Mouse (Mus musculus): Measurements from ENCODE around the gene Gabra4.

Gene Gabra4

DNA sequence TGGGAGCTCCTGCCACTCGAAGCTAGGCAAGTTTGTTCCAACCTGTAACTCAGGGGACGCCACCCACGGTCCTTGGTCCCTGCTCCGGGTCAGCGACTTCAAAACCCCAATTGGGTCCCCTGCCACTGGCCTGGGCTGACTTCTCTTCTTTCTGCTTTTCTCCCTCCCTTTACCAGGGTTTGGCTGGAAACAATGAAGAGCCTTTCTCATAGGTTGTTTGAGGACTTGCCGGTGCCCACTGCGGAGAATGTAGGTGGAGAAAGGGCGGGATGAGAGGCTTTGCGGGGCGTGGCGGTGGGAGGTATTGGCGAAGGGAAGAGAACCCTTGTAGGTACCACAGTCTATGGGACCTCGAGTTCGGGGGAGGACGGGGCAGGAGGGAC is at the start of gene Gabra4:
Gene Gabra4, minus strand, starts transcription at position 194 of the 383 bp plus-strand sequence.
- in situ Hi-C loops (cut with MboI, MseI) = loop anchor here (10.0 kb wide), 1 partner anchor 1853 kb away; no protein-coding TSS in a partner anchor

DNA sequence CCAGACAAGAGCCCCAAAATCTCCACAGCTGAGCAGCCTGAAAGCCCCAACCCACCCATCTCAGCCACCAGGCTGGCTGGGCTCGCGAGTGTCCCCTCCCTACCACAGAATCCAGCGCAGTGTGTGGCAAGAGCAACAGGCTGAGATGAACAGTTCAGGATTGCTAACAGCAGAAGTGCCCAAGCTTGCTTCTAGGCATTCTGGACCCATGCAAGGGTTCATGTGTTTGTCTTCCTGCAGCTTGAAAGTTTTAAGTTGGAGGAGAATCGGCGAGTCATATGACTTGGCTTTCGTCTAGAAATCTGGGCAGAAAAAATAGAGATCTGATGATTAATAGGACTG is 43.1 kb upstream of the Gabra4 start:
- in situ Hi-C loops (cut with MboI, MseI) = no loop called here

DNA sequence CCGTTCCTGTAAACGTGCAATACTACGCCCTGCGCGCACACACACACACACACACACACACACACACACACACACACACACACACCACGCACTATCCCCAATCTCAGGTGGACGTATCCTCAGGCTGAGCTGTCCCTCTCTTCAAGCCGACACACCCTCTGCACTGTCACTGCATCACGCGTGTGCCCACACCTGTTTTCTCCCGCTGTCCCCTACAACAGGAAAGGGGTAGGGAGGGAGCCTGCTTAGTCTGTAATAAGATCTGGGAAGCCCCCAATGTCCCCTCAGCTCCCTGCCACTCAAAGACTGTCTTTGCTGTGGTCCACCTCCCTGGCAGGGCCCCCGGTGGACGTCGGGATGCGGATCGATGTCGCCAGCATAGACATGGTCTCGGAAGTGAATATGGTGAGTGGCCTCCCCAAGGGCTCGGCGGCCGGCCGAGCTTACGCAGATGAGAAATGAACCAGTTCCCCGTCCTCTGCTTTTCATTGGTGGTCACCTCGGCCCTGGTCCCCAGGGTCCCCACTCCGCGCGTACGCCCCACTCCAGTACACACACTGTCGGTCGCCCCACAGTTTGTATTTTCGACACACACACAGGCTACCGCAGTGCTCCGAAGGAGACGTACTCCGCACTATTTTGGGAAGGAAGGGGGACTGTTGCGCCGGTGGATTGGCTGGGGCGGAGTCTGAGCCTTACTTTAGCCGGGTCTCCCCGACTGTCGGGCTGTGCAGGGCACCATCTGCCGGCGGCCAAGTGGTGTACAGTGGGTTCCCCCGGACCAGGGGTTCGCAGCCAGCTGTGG is 42.6 kb upstream of the Gabra4 start:
- in situ Hi-C loops (cut with MboI, MseI) = no loop called here

DNA sequence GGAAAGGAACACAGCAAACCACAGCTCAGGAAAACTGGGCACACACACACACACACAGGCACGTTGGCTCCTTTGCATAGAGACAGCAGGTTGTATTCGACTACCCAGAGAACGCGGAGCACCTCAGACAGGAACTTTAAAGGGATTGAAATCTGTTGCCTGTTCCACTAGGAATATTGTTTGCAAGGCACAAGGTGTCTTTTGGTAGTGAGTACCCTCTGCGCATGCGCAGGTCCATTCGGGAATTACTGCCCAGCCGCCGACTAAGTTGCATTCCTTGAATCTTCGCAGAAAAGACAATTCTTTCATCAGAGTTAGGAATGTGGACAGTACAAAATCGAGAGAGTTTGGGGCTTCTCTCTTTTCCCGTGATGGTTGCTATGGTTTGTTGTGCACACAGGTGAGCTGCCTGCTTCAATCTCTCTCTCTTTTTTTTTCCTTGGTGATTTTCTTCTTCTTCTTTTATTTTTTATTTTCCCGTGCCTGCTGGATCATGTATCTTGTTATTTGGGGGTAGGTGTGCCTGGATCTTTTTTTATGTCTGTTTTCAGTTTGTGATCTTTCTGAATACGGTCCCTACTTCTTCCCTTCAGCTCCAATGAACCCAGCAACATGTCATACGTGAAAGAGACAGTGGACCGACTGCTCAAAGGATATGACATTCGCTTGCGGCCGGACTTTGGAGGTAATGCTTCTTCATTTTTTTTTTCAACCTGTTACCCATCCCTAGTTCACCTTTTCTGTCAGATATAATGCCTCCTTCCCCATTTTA is 41.8 kb upstream of the Gabra4 start:
- in situ Hi-C loops (cut with MboI, MseI) = no loop called here

DNA sequence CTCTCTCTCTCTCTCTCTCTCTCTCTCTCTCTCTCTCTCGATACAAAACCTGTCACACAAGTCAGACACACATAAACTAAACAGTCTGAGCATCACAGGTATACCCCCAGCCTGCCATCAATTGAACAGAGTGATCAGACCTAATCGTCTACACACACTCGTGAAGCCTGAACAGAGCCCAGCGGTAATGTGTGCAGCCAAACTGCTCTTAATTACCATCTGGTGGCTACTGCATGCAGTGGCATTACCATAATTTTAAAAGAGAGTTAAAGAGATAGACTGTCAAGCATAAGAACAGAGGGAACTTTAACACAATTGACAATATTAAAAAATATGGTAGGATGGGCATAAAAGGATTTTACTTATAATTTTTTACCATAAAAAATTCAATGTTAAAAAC is 7.5 kb upstream of the Gabra4 start:
- in situ Hi-C loops (cut with MboI, MseI) = no loop called here

DNA sequence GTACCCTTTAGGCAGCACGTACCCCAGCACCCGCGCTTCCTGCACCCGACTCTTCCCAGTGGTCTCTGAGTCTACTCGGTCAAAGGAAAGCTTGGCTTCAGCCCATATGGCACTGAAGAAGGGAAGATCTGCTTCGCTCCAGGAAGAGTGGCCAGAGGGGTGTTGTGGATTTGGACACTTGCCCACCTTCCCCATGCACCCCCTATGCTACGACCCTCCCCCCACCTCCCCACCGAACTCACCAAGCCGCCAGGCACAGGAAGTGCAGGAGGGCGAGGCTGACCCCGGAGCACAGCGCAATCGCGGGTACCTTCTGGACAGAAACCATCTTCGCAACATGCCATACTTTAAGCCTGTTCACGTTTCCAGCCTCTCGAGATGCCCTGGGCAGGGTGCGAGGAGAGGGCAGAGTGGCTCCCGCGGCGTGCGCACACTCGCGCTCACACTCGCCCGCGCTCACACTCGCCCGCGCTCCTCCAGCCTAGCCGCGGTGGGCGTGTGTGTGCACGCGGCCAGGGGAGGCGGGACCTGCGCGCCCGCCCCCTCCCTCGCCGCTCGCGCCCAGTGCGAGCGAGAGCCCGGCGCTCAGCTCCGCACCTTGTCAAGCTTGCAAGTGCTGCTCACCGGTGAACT is 510 bp downstream of the Gabra4 start, which contains the start of gene Gabrb1:
Gene Gabrb1, plus strand, starts transcription at position 632 of the 633 bp plus-strand sequence.
- in situ Hi-C loops (cut with MboI, MseI) = loop anchor here (10.0 kb wide), 1 partner anchor 1853 kb away; no protein-coding TSS in a partner anchor

DNA sequence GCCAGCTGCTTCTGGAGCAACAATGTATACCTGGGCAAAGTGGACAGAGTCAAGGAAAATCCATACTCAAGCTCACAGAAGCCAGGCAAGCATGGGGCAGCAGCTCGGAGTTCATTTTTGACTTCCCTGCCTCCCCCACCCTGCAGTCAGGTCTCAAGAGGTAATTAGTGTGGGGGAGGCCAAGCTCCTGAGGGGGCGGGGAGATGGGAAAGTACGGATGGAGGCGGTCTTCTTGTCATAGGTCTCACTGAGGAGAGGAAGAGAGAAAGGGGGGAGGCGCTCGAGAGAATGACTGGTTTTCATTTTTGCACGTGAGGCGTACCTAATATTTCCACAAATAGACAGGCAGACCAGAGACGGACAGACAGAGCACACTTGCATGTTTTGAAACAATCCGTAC is 1.3 kb downstream of the Gabra4 start:
- in situ Hi-C loops (cut with MboI, MseI) = loop anchor here (10.0 kb wide), 1 partner anchor 1852 kb away; no protein-coding TSS in a partner anchor

DNA sequence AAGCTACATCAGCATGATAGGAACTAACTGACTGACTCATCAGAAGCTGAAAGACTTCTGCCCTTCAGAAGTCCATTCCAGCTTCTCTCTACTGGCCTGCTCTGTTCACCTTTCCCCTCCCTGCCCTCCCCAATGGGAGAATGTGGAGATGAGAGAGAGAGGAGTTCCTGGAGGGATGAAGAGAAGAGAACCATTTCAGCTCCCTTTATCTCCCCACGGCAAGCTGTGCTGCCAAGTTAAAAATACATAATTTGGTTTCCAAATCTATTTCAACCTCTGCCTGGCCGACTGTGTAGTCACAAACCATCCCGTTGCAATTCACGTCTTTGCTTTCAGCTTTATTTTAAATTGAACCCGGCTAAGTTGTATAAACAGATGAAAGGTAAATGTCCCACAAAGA is 4.1 kb downstream of the Gabra4 start:
- in situ Hi-C loops (cut with MboI, MseI) = loop anchor here (10.0 kb wide), 1 partner anchor 1849 kb away; no protein-coding TSS in a partner anchor

DNA sequence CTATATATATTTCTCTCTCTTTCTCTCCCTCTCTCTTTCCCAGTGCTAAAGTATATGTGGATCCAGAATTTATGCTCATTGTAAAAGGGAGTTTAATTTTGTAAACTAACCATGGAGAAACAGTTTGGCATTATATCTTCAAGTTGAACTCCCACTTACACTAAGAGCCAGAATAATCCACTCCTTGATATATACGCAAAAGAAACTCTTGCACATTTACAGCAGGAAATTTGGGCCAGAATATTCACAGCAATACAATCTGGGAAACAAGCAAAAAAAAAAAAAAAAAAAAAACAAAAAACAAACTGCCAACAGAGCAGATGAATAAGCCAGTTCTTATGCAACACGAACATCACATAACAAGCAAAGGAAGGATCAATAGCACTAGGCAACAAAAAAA is 10.0 kb downstream of the Gabra4 start:
- in situ Hi-C loops (cut with MboI, MseI) = no loop called here

DNA sequence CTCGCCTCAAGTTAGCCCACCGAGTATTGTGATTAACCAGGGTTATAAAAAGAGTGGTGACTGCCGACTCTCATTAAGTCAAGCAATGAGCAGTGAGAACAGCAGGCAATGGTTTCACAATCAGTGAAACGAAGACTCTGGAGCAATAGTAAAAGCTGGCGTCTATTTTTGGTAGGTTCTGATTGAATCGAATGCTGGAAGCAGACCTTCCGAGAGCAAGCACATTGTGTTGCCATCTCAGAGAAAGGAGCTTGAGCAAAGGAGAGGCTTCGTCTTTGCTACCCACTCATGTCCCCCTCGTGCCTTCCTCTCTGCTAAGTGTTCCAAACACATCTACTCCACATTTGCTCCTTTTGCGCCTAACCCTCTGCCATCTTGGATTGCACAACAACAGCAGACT is 18.3 kb downstream of the Gabra4 start:
- in situ Hi-C loops (cut with MboI, MseI) = no loop called here

DNA sequence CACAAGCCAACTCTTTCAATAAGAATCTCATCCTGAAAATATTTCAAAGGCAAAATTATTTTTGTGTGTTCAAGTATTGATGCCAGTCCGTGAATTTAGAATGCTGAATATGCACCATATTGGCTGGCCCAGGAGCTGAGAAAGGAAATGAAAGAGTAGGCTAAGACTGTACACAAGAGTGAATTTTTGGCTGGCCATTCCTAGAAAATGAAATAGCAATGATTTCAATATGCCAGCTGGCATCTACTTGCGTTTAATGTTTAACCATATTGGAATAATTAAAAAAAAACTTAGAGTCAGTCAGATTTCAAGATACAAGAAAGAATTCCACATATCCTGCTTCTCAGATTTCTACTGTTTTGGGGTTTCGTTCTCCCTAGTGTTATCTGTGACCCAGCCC is 30.3 kb downstream of the Gabra4 start:
- in situ Hi-C loops (cut with MboI, MseI) = no loop called here

DNA sequence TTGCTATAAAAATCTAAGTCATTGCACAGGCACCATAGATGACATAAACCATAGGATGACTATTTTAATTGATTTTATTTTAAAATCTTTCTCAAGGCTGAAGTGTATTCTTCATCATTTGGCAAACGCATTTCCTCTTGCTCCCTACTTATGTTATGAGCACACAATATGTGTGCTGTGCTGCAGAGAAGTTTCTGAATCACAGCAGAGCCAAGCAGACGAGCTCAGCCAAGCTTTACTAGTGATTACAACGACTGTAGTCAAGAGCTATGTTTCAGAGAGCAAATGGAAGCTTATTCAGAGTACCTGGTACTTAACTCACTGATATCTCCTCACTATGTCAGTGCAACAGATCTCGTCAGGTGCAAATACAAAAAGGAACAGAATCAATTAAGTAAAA is 41.4 kb downstream of the Gabra4 start:
- in situ Hi-C loops (cut with MboI, MseI) = no loop called here

DNA sequence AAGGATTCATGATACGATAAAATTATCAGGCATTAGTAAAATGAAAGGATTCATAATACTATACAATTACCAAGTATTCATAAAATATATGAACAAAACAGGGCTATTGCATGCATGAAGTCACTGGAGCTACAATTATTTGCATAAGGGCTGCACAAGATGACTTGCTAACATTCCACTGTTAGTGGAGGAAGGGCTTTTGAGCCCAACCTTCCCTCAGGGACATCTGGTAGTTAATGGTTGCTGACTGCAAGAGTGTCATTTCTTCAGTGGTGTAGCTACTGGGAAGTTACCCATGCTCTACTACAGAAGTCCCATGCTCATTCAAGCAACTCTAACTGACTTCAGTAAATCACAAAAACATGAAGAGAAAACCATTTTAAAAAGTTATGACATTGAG is 43.8 kb downstream of the Gabra4 start:
- in situ Hi-C loops (cut with MboI, MseI) = no loop called here

DNA sequence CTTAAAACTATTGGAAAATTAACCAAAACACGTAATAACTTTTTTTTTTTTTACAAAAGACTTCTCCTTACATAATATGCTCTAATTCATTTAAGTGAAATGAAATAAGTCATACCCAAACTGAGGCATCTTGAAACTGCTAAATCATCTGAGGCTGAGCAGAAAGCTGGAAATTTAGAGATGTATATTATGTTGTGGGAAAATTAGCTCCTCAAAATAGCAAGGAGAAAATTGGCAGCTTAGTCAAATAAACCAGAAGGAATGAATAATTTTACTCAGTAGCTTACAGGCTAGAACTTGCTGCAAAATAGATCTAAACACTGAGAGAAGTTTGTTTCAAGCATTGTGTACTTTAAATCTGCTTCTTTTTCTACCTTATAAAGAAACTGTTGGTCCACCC is 49.4 kb downstream of the Gabra4 start:
- in situ Hi-C loops (cut with MboI, MseI) = no loop called here

DNA sequence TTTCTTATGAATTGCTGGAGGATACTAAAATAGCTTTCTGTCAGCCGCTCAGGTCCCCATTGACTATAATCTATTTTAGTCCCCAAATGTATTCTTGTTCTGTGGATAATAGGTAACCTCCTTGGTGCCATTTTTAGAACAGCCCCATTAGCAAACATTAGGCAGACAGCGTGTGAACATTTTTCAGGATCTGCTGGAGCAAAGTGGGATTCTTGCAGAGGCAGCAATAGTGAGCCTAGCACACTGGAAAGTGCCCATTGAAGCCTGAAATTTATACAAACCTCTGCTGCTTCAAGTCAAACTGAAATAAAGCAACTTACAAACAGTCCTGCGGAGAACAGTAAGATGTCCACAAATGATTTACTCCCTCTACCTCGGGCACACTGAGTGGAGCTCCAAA is 51.2 kb downstream of the Gabra4 start:
- in situ Hi-C loops (cut with MboI, MseI) = no loop called here

DNA sequence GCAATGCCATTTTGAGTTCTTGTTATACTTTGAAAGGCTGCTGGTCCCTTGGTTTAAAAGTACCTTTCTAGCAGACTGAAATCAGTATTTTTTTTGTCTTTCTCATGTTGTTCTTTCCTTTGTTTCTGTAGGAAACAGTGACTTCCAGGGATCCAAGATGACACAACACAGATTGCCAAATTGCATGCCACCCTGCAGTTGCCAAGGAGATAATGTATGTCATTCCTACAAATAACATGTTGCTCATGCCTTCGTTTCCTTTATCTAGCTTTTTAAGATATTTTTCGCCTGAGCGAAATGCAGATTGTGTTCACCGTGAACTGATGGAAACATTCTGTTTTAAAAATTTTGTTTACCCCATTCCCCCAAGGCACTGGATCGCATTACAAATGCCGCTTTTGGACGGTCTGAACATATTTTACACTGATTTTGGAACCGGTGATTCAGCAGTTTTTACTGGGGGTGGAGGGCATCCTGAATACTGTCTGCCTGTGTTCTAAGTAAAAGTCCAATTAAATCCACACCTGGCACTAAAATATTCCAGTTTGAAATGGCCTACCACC is 53.9 kb downstream of the Gabra4 start:
- in situ Hi-C loops (cut with MboI, MseI) = no loop called here

DNA sequence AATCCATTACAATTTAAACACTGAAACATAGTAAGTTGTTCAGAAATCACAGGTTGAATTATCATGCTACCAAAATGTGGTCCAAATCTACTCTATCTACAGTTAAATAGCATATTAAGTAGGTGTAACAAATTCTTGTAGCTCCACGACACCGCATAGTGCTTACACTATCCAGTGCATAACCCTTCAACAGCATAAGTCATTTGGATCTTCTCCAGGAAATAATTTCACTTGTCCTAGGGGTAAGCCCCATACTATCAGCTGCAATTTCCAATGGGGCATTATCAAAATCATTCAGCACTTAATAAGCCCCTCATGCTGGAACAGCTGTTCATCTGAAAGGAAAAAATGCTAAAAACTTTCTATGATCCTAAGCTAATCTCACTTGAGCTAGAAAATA is 62.8 kb downstream of the Gabra4 start:
- in situ Hi-C loops (cut with MboI, MseI) = loop anchor here (10.0 kb wide), 1 partner anchor 301 kb away; no protein-coding TSS in a partner anchor

DNA sequence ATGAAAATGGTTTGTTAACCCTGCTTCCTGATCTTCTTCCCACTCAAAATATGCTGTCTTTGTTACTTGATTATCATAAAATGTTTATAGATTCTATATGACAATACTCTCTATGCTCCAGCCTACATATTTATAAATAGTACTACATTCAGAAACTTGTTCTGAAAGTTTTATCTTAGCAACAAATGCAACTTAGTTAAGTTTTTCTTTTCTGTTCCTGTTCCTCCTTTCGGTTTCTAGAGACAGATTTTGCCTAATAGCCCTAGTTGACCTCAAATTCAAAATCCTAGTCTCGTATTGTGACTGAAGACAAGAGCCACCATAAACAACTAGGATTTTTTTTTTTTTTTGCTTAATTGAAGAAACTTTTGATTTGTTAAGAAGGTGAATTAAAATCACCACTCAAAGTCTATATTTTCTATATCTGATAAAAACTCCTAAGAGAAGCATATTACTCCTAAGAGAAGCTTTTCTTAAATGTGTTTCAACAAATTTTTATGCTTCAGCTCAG is 64.3 kb downstream of the Gabra4 start:
- in situ Hi-C loops (cut with MboI, MseI) = loop anchor here (10.0 kb wide), 1 partner anchor 299 kb away; no protein-coding TSS in a partner anchor

DNA sequence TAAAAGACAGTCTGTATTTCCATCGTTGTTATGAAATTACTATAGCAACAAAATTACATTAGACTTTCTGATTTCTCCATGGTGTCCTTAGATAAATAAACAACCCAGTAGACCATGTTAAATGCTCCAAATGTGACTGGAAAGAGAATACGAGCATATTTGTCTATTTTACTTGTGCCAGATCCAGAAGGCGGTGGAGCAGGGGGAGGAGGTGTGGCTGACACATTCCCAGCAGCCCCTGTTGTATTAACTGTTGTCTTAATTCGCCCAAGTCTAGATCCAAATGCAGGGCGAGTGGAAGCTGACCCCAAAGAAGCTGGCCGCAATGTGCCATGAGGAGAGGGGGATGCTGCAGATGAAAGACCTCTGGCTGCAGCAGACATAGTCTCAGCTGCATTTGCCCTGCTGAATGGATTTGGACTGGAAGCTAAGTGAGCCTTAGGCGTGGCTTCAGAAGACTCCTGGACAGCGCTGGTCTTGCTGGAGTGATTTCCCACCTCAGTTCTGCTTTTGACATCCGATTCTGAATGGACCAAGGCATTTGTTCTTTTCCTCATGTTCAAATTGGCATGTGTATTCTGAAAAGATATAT is 86.4 kb downstream of the Gabra4 start:
- in situ Hi-C loops (cut with MboI, MseI) = no loop called here

DNA sequence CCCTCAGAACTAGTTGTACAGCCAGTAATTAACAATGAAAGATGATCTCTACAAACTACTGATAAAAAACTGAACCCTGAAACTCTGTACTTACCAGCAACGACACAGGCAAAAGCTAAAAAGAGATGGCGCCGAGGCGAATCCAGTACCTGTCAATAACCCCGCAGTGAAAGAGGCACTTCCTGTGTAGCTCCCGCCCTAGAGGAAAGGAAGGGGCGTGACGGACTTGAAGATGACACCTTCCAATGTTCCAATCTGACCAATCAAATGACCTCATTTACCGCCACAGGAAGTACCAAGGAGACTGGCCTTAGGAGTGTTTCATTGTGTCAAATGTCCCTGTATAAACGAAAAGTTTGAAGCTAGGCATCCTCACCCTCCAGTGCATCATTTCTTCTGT is 110.0 kb downstream of the Gabra4 start, which contains the start of gene Cox7b2:
Gene Cox7b2, minus strand, starts transcription at position 127 of the 400 bp plus-strand sequence.
- in situ Hi-C loops (cut with MboI, MseI) = no loop called here

DNA sequence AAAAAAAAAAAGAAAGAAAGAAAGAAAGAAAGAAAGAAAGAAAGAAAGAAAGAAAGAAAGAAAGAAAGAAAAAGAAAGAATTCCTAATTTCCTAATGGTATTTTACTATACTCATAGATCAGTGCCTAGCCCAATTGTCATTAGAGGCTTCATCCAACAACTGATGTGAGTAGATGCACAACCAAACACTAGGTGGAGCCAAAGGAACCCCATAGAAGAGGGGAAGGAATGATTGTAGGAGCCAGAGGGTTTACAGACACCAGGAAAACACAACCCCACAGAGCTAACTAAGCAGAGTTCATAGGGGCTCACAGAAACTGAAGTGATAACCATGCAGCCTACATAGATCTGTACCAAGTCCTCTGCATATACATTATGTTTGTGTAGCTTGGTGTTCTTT is 112.6 kb downstream of the Gabra4 start:
- in situ Hi-C loops (cut with MboI, MseI) = no loop called here
